Mouse (Mus musculus) gastrocnemius, postnatal 36 days (tissue): ENCODE results near the gene Gcnt2. TPM values are rescaled to one million over a fixed set of nuclear protein-coding genes. Genes with fewer than 3 reads are reported as not detected.

Source experiments
- DNase-seq, 2 experiments: peaks; one replicate each; pipeline ENCODE4 v3.0.0; 2022
- intact Hi-C: fragments of 180-260 bp; cut with DNase I; formaldehyde crosslinking; loops from one replicate; pipeline ENCODE4 v1.15.1; 2025
- long read RNA-seq, 2 experiments: library from polyadenylated mRNA; stranded (forward); transcript quantifications; one replicate each; pipeline ENCODE4 v2.0.0; 2021
- total RNA-seq, 2 experiments: library from RNA; stranded (reverse); gene quantifications; 2 replicates each; pipeline ENCODE4 v1.2.3; 2021

Gcnt2 gene
- total RNA-seq, result 1 to 10 TPM; 6.4 to 6.5 TPM
- long read RNA-seq, experiment 1, full-length matches to known transcripts, result 2 of 3 reads
- long read RNA-seq, experiment 1, partial matches to known transcripts, result 0 of 3 reads
- long read RNA-seq, experiment 1, other reads (novel, unspliced or antisense), result 1 of 3 reads
- long read RNA-seq, experiment 2, partial matches to known transcripts, result 0 of 1 reads
- long read RNA-seq, experiment 2, other reads (novel, unspliced or antisense), result 0 of 1 reads

GRCm38 (mm10) chr13:40859652-40860399 lies at the start of gene Gcnt2:
Gene Gcnt2, plus strand, starts transcription at chr13:40859754.
- DNase-seq, result no peak
- intact Hi-C loops, result no loop called here

GRCm38 (mm10) chr13:40820617-40821016 lies 38.9 kb upstream of the Gcnt2 start:
- intact Hi-C loops, result no loop called here
- no peak for DNase-seq

- DNase-seq, result no peak
- intact Hi-C loops, result no loop called here
Observed at GRCm38 (mm10) chr13:40821911-40822310, 37.6 kb upstream of the Gcnt2 start.

GRCm38 (mm10) chr13:40841146-40841787 lies 18.3 kb upstream of the Gcnt2 start:
- no peak for DNase-seq
- intact Hi-C loops, result loop anchor here (5.0 kb wide), 1 partner anchor 396 kb away; no protein-coding TSS in a partner anchor

- no peak for DNase-seq
- intact Hi-C loops, result loop anchor here (5.0 kb wide), 1 partner anchor 395 kb away; no protein-coding TSS in a partner anchor
Observed at GRCm38 (mm10) chr13:40842141-40842540, 17.4 kb upstream of the Gcnt2 start.

- intact Hi-C loops, result loop anchor here (1.0 to 5.0 kb wide), 2 partner anchors 134 to 394 kb away; no protein-coding TSS in a partner anchor
- DNase-seq, result peak in 1 of 2 experiments; percentile 59
Observed at GRCm38 (mm10) chr13:40843418-40844067, 16.0 kb upstream of the Gcnt2 start.

- no peak for DNase-seq
- intact Hi-C loops, result loop anchor here (1.0 to 5.0 kb wide), 2 partner anchors 133 to 393 kb away; no protein-coding TSS in a partner anchor
Observed at GRCm38 (mm10) chr13:40844144-40844543, 15.4 kb upstream of the Gcnt2 start.

- no peak for DNase-seq
- intact Hi-C loops, result no loop called here
Observed at GRCm38 (mm10) chr13:40845951-40846350, 13.6 kb upstream of the Gcnt2 start.

GRCm38 (mm10) chr13:40846375-40846774 lies 13.2 kb upstream of the Gcnt2 start:
- no peak for DNase-seq
- intact Hi-C loops, result no loop called here

GRCm38 (mm10) chr13:40847898-40848297 lies 11.7 kb upstream of the Gcnt2 start:
- intact Hi-C loops, result no loop called here
- no peak for DNase-seq

GRCm38 (mm10) chr13:40850686-40851085 lies 8.9 kb upstream of the Gcnt2 start:
- DNase-seq, result no peak
- intact Hi-C loops, result no loop called here

- intact Hi-C loops, result no loop called here
- no peak for DNase-seq
Observed at GRCm38 (mm10) chr13:40851281-40851680, 8.3 kb upstream of the Gcnt2 start.

GRCm38 (mm10) chr13:40851961-40852360 lies 7.6 kb upstream of the Gcnt2 start:
- no peak for DNase-seq
- intact Hi-C loops, result no loop called here

- DNase-seq, result no peak
- intact Hi-C loops, result no loop called here
Observed at GRCm38 (mm10) chr13:40852791-40853190, 6.8 kb upstream of the Gcnt2 start.

GRCm38 (mm10) chr13:40853842-40854241 lies 5.7 kb upstream of the Gcnt2 start:
- intact Hi-C loops, result no loop called here
- no peak for DNase-seq

GRCm38 (mm10) chr13:40854451-40855058 lies 5.0 kb upstream of the Gcnt2 start:
- DNase-seq, result no peak
- intact Hi-C loops, result no loop called here

GRCm38 (mm10) chr13:40855266-40855665 lies 4.3 kb upstream of the Gcnt2 start:
- DNase-seq, result no peak
- intact Hi-C loops, result no loop called here

GRCm38 (mm10) chr13:40856786-40857185 lies 2.8 kb upstream of the Gcnt2 start:
- DNase-seq, result no peak
- intact Hi-C loops, result no loop called here

- intact Hi-C loops, result no loop called here
Observed at GRCm38 (mm10) chr13:40857281-40857818, 2.2 kb upstream of the Gcnt2 start.

GRCm38 (mm10) chr13:40859225-40859624 lies 329 bp upstream of the Gcnt2 start:
- no peak for DNase-seq
- intact Hi-C loops, result no loop called here

More at GRCm38 (mm10) chr13:40857281-40857818, 2.2 kb upstream of the Gcnt2 start:
- no peak for DNase-seq
